Mouse (Mus musculus) ES-E14 (cell line): Measurements from ENCODE around the gene Adora1.

ENCODE experiments used
- CHD2 ChIP-seq: IDR thresholded peaks from 2 replicates; pipeline ENCODE4 v1.6.1; 2014; ENCODE audit warnings: mild to moderate bottlenecking, low read depth, low read length, inconsistent platforms
- MAFK ChIP-seq: IDR thresholded peaks from 2 replicates; pipeline ENCODE4 v1.6.1; 2014; ENCODE audit warnings: mild to moderate bottlenecking, low read depth, low read length, inconsistent platforms; ENCODE audit not compliant: insufficient read depth
- ZC3H11A ChIP-seq: IDR thresholded peaks from 2 replicates; pipeline ENCODE4 v1.6.1; 2012; ENCODE audit warnings: low read depth, mild to moderate bottlenecking, inconsistent platforms, low read length, borderline replicate concordance

DNA sequence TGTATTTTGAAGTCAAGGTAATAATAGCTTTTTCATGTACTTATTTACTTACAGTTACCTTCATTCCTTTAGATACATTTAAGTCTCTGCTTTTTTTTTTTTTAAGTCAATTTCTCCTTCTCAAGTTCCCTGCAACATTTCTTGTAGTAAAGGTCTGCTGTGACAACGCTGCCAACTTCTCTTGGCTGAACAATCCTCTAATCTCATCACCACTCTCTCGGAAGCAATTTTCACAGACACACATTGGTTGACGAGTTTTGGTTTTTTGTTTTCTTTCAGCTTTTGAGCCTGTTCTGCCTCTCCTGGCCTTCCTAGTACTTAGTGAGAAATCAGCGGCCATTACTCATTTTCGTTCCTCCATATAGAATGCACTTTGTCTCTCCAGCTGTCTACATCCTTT lies 44.9 kb upstream of the Adora1 start:
- no peak for TF ChIP-seq ZC3H11A
- TF ChIP-seq CHD2, result no peak
- no peak for TF ChIP-seq MAFK
